Mouse (Mus musculus) cerebellum, adult 11-12 months (tissue): ENCODE measurements around the gene Ppp1r27.
"Not testable (repeated sequence)": the region's sequence is repeated elsewhere in the genome, so short reads cannot be mapped to it uniquely, and the experiment has no call there.

Experiments used
- DNase-seq: peaks from one replicate; pipeline ENCODE4 v3.0.0; 2022

The Ppp1r27 gene

DNA sequence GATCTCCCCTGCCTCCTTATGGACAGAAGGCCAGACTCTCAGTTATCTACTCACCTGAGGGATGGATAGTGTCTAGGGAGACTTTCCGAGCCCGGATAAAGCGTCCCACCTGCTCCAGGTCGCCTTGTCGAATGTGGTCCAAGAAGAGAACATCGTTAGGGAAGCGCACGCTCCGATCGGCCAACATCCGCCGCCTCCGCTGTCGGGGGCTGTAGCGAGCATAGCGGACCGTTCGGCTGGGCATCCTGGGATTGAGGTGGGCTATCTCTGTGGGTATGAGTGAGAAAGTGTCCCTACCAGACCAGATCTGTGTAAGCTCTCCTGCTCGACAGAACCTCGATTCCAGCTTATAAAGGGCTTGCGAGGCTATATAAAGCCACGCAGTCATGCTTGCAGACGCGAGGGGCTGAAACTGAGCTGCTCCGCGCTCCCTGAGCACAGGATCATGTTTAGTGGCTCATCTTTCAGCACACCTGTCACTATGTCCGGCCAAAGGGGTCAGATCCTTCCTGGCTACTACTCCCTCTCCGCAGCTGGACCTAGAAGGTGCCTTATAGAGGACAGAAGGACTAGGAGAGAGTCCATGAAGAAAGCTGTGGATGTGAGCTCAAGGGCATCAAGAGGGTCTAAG is at the start of gene Ppp1r27:
TSS of gene Ppp1r27 (minus strand) at position 323 of the 631 bp plus-strand sequence.
- DNase-seq = no peak

DNA sequence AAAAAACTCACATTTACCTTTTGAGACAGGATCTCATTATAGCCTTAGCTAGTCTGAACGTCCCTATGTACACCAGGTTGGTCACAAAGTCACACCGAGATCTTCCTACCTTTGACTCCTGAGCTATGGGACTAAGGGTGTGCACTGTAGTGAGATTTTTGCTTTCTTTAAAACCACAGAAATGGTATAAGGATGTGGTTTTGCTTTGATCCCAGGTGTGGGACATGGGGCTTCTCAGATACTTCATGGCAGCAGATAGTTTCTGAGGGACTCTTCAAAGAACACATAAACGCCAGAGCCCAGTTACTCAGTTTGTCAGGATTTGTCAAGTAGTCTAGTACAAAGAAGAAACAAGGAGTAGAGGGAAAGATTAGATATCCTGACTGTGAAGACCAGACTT is 49.8 kb upstream of the Ppp1r27 start:
- no peak for DNase-seq

DNA sequence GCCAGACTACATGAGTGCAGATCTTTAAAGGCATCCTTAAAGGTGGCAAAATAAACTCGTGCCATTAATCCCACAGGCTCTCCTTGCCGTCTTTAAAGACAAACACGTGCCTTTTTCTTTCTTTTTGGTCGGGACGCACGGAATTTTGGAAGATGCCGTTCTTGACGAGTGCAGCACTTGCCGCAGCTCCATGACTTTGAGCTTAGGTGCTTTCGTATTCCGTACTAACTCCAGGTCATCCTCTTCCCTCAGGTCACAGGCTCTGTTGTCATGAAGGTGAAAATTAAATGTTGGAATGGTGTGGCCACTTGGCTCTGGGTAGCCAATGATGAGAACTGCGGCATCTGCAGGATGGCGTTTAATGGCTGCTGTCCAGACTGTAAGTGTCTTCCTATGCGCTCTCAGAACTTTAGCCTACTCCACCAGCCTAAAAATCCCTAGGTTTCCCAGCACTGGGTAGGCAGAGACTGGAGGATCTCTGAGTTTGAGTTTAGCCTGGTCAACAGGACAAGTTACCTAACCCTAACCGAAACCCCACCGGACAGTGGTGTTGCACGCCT is 48.1 kb upstream of the Ppp1r27 start:
- DNase-seq = peak; percentile 32

DNA sequence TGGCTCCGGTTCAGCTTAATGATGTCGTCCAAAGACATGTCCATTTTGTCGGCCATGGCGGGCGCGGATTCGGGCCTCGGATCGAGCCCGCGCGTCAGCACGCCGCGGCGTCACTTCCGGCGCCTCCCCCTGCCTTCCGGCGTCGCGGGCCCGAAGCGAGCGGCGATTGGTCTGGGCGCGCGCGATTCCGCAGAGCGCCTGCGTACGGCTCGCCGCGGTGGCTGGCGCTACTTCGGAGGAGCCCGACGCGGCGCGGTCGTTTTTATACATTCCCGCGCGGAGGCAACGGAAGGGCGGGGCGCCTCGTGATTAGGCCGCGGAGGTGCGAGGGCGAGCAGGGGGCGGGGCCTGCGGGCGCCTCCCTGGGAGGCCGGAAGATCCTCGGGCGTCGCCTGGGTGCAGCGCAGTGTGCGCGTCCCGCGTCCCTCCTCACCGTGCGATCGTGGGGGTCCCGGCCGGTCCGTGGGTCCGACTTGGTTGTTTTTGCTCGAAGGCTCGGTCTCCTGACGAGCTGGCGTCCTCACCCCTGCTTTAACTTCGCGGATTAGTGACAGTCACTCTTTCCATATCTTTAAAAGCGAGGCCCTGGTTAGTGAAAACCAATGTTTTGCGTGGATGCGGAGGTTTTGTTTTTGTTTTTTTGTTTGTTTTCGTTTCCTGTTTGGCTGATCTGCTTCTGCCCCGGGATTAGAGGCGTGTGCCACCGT is 47.5 kb upstream of the Ppp1r27 start, which contains the start of the genes Alyref and Anapc11:
TSS of gene Alyref (minus strand) at position 83 of the 707 bp plus-strand sequence.
TSS of gene Anapc11 (plus strand) at position 139 of the 707 bp plus-strand sequence.
- DNase-seq = peak; percentile 91

DNA sequence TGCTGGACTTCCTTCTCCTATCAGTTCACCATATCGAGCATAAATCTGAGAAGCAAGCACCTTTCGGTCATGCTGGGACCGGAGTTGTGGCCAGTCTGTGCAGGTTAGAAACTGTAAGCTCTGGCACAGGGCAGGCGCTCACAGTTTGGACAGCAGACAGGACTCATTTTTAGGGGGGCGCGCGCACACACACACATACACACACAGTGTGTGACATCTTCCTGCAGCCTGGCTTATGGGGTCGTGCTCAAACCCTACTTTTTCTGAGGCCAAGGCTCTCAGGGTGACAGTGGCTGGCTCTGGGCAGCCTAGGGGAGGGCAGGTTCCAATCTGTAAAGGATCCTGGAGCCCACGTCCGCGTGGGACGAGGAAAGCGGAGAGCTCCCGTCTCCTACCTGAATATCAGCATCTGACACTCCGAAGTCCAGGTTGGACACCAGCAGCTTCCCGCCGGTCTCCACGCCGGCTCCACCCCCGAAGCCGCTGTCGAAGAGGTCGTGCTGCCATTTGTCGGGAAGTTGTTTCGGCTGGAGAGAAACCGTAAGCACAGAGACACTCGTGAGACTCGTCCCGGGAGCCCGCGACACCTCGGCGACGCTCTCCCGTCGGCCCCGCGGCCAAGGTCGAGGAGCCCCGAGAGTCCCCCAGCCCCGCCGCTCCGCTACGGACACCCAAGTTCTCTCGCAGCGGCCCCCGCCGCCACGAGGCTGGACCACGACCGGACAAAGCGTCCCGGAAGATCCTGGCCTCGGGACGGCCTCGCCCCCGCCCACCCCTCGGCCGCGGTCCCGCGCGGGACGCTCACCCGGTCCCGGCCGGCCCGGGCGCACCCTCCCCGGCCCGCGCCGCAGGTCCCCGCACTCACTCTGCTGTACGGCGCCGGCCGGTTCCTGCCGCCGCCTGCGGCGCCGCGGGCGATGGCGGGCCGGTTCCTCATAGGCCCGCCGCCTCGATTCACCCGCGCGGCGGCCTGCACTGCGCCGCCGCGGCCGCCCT is 46.6 kb upstream of the Ppp1r27 start:
- DNase-seq = peak; percentile 29

DNA sequence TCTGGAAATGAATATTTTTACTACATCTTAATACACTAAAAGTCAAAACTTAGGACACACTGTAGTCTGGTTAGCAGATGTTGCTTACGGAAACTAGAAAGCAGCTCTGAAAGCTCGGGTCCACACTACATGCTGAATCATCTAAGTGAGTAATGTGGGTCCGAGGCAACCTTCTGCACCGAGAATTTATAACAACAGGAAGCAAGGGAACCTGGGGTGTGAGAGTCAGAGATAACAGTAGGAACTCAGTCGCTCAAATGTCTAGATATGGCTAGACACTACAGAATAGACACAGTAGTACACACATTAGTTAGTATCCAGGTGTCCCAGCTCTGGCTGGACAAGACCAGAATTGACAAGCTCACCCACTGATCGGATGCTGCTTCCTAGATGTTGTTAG is 37.6 kb upstream of the Ppp1r27 start:
- DNase-seq = no peak

DNA sequence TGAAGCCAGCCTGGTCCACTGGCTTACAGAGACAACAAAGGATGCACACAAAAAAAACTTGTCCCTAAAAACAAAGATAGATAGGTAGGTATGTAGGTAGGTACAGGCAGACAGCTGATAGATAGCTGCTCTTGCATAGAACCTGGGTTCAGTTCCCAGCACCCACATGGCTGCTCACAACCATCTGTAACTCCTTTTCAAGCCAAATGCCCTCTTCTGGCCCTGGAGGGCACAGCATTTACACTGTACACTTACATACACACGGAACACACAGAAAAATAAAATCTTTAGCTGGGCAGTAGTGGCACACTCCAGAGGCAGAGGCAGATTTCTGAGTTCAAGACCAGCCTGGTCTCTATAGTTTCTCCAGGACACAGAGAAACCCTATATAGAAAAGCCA is 33.0 kb upstream of the Ppp1r27 start:
- no peak for DNase-seq

DNA sequence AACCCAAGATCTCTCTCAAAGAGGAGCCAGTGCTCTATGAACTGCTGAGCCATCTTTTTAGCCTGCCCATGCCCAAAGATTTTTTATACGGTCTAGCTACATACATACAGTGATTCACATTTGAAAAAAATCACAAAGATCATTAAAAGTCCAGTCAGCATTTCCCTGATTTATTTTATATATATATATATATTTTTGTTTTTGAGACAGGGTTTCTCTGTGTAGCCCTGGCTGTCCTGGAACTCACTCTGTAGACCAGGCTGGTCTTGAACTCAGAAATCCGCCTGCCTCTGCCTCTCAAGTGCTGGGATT is 32.0 kb upstream of the Ppp1r27 start:
- DNase-seq = not testable (repeated sequence)

DNA sequence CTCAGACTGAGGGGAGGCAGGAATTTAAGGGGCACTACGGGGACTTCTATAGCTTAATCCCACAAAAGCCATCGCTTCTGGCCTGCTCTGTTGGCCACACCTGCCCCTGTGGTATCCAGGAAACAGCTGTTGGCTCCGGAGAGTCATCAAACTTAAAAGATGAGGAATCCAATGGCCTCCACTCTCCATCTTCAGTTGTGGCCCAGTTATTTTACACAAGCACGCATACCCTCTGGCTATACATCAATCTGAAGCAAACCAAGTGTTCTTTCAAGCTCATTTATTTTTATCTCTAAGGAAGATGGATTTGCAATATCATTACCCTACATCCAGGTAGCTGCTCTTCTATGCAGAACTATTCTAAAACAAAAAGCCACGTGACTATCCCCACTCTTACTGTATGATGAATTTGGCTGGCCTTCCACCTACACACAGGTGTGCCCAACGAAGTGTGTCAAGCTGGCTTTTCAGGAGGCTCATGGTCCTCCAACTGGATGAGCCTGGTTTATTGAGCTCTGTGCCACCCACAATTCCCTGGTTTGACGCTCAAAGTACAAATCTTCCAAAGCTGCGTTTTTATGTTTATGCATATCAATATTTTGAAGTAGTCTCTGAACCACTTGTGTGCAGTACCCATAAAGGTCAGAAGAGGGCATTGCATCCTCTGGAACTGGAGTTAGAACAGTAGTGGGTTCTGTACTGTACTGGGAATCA is 31.5 kb upstream of the Ppp1r27 start:
- DNase-seq = no peak

DNA sequence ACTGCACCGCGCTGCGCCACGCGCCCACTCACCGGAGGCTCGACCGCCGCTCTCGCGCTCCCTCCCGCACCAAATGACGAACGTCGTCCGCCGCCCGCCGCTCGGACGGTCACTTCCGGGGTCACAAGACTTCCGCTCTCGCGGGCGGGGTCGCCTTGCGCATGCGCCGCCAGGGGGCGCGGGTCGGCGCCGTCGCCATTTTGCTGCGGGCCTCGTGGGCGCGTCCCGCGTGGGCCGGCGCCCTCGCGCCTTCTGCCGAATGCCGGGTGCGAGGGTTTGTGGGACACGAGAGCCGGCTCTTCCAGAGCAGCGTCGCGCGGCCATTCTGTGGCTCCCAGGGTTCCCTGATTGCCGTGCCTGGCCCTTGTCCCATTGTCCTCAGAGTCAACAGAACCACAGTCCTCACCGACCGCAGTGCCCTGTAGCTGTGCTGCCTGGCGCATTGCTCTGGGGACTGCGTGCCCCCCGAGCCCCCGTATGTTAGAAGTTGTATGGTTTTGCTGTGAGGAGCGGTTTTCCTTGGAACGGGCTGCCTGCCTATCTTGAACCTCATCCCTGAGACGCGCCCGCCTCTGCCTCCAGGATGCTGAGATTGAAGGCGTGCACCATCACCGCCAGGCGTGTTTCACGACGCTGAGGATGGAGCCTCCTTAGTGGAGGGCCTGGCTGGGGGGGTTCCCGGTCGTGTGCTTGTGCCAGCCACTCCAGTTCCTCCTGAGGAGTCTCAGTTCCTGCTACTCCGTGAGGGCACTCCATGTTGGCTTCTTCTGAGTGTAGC is 30.7 kb upstream of the Ppp1r27 start, which contains the start of gene Arhgdia:
TSS of gene Arhgdia (minus strand) at position 135 of the 778 bp plus-strand sequence.
- peak; percentile 88 for DNase-seq

DNA sequence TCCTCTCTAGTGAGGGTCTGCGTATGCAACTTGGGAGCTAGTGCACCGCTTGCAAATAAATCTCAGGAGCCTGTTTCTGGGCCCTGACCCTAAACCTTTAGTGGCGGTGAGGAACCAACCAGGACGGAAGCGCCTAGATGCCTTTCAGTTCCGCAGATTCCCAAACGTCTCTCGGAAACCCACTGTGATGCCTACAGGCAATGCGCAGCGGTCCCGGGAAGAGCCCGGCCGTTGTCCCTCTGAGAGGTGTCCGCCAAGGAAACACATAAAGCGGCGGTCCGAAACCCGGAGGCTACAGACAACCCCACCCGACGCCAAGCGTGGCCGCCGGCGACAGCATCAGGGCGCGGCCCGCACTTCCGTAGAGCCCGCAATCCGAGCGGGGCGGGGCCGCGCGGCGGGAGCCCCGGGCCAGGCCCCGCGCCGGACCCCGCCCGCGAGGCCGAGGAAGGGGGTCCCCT is 30.0 kb upstream of the Ppp1r27 start:
- DNase-seq = peak; percentile 61

DNA sequence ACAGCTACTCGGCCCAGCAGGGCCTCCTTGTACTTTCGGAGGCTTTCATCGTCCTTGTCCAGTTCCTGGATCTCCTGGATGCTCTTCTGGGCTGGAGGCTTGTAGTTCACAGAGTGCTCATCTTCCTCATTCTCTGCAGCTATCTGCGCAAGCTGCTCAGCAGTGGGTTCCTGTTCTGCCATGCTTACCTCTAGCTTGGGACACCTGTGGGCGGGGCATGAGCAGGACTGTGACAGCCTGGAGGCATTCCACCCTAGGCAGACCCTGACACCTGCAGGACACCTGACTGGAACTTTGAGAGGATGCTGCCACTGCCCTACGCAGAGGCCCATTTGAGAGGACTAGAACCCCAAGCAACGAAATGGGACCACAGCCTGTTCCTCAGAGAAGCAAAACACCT is 29.3 kb upstream of the Ppp1r27 start:
- peak; percentile 60 for DNase-seq

DNA sequence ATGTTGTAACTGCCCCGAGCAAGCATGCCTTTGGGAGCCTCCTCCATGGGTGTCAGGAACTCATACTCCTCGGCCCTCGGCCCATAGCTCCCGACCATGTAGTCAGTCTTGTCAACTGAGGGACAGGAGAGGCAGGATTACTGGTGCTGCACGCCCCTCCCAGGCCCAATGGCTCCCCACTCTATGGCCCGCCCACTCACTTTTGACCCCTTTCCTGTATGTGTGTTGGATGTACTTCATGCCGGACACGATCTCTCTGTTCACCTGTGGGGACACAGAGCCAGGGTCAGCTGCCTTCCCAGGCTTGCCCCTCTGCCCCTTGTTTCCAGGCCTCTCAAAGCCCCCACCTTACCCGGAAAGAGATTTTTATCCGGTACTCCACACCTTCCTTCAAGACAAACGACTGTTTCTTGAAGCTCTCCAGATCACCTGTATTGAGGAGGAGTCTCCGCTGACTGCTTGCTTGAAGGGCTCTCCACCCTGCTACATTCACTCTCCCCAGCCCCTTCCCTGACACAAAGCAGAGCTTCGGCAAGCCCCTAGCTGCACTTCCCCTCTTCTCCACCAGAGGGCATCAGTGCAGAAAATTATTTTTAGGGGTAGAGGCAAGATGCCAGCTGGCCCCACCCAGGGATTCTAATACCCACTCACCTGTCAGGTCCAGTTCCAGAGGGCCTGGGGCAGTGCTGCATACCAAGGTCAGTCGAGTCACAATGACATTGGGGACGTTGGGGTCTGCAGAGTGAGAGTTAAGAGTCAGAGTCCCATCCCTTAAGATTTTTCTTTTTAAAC is 28.6 kb upstream of the Ppp1r27 start:
- peak; percentile 77 for DNase-seq

DNA sequence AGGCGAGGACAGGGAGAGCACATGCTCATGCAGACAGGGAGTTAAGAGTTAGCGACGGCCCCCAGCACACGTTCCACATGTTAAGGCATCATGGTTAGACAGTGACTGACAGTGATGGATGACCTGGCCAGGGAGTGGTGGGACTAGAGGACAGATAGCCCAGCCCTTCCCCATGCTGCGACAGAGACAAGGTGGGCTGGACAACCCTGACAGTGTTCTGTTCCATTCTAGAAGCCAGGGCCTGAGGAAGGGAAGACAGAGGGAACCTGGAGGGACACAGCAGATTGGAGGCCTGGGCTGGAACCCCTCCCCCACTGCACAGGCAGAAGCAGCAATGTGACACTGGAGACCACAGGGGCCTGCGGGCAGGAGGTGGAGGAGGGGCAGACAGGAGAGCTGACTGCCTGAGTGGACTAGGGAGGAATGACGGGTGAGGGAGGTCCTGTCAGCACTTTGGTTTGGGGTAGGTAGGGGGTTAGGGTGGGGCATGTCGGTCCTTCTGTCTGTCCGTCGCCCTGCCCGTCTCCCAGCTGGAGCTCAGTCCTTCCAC is 27.8 kb upstream of the Ppp1r27 start:
- DNase-seq = peak; percentile 69

DNA sequence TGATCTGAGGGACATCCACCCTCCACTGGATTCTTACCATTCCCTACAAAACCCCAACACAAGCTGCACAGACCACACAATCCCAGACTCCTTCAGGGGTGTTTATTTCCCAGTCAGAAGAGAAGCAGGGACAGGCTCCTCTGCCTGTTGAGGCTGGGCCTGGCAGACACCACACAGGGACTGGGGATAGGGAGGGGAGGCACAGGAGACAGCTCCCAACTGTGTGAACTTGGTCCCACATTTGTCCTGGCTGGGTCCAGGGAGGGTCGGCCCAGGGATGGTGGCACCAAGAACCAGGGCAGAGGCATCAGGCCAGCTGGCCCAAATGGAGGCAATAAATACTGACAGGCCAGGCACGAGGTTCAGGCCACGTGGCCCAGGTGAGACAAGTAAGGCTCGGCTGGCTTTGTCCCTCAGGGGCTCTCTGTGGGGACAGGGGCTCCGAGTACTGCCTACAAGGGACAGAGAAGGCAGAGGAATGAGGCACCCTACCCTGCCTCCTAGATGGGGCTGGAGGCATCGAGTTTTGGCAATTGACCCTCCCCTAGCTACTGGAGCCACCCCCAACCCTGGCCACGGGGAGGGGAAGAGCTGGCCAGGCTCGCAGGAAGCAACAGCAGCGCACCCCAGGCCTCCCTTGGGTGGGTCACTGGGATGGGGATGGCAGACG is 27.2 kb upstream of the Ppp1r27 start:
- DNase-seq = peak; percentile 56

DNA sequence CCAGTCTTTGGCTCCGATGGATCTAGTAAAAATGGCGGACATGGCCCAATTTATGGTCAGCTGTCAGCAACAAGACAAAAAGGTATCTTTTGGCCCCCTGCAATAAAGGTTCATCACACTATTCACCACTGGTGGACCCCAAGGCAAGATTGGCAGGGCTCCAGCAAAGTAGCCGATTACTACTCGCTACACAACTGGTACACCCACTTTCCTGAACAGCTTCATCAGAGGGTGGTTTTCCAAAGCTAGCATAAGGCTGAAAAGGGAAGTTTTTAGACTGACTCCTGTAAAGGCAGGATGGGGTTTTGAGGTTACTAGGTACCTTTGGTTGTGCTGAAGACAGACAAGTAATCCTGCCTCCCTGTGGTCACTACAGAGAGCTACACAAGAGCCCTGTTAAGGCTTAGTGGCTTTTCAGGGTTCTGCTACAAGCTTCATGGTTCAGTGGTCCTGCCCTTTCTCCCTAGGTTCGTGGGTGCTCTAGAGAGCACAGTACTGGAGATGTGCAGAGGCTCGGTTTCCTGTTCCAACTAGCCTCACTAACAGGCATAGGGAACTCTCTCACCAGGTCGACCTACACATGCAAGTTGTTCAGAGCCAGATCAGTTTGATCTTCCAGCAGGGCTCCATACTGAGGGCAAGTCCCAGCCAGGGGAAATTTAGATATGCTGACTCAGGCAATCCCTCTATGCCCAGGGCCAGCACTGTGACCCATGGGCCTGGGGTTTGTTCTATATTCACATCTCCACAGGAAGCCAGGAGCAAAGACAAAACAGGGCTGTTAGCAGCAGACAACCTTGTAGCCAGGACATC is 26.5 kb upstream of the Ppp1r27 start:
- DNase-seq = peak; percentile 47

DNA sequence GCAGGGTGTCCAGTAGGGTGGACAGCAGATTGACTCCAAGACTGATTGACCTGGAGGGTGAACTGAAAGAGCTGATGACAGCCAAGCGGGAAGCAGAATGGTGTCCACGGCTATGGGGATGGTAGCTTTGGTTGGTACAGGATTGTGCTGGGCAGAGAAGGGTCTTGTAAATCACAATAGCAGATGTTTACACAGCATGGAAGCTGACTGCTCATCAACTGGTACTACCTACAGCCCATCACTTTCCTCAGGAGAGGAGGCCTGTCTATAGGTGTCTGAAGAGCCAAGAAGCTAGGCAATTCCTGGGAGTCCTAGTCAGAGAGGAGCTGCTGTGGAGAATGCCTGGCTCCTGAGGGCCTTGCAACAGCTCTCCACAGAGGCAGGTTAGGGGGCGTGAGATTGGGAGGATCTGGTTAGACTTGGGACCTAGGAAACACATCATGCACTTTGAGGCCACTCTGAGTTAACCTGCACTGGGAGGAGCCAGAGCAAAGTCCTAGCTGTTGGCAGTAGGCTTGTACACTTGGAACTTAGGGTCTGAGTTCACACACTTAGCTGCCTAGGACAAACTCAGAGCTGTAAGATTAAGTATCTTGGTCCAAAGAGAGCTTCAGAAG is 25.5 kb upstream of the Ppp1r27 start:
- DNase-seq = no peak

DNA sequence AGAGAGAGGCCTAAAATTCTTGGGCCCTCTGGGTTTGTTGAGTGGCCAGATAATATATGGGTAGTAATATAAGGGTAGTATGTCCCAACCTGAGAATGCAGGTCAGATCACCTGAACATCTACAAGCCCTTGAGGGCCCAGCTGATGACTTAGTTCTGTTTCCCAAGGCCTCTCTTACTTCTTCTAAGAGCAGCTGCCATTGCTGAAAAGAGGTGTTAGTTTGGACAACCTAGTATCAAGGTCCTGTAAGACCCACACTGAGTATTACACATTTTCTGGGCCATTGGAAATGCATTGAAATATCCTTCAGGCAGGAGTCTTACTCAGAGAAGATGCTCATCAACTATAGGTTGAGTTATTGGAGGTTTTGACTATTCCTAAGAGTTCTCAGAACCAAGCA is 25.0 kb upstream of the Ppp1r27 start:
- no peak for DNase-seq
